Mouse (Mus musculus) liver, embryonic 14.5 days (tissue): ENCODE measurements at regions not wholly inside any gene's neighbourhood (a gene's known extent, or its start where the extent isn't known, plus 50 kb on each side); places are given as distances from the start of the nearest gene placed in this dataset.

ENCODE experiments used
- ATAC-seq: fragments of 200-750 bp; cut with Nextera tagmentation; 2 replicates; pipeline ENCODE4 v1.8.0; 2017; ENCODE audit warnings: moderate number of reproducible peaks, mild to moderate bottlenecking, moderate library complexity; ENCODE audit not compliant: insufficient read depth
- DNase-seq, 3 experiments: peaks; one replicate each; pipeline ENCODE4 v3.0.0-alpha.2; 2012 to 2013; ENCODE audit warnings: low read depth in 3 of 3, low spot score in 3 of 3
- H3K27ac ChIP-seq: fragments of 300-500 bp; sonication (generic); 2 replicates; pipeline ENCODE4 v1.5.1; 2014; ENCODE audit warnings: moderate library complexity, mild to moderate bottlenecking, control low read depth, inconsistent platforms
- H3K27me3 ChIP-seq: fragments of 300-500 bp; sonication (generic); 2 replicates; pipeline ENCODE4 v1.6.1; 2014; ENCODE audit warnings: mild to moderate bottlenecking, low read length, moderate library complexity; ENCODE audit not compliant: control insufficient read depth, insufficient read depth
- H3K36me3 ChIP-seq: fragments of 300-500 bp; sonication (generic); replicated peaks from 2 replicates; pipeline ENCODE4 v1.6.1; 2014; ENCODE audit warnings: low read depth; ENCODE audit not compliant: control insufficient read depth, insufficient read depth
- H3K4me1 ChIP-seq, 2 experiments: fragments of 200-500 bp in 1 of 2; fragments of 300-500 bp in 1 of 2; sonication (generic) in 1 of 2; replicated peaks; 2 replicates each; pipeline ENCODE4 v1.6.1; 2012 to 2014; ENCODE audit warnings: antibody characterized with exemption in 1 of 2, inconsistent platforms in 1 of 2, low read length in 1 of 2; ENCODE audit not compliant: control insufficient read depth in 2 of 2, insufficient read depth in 2 of 2
- H3K4me2 ChIP-seq: fragments of 300-500 bp; sonication (generic); 2 replicates; pipeline ENCODE4 v1.6.1; 2014; ENCODE audit warnings: low read depth, mild to moderate bottlenecking, control low read depth, moderate library complexity
- H3K4me3 ChIP-seq, 2 experiments: fragments of 200-500 bp in 1 of 2; fragments of 300-500 bp in 1 of 2; sonication (generic) in 1 of 2; 2 replicates each; pipeline ENCODE4 v1.5.1; 2012 to 2014; ENCODE audit warnings: low read depth in 2 of 2, low read length in 2 of 2, mild to moderate bottlenecking in 2 of 2, control low read depth in 1 of 2, inconsistent platforms in 1 of 2, moderate library complexity in 1 of 2; ENCODE audit not compliant: insufficient read depth in 1 of 2
- H3K9ac ChIP-seq: fragments of 300-500 bp; sonication (generic); replicated peaks from 2 replicates; pipeline ENCODE4 v1.6.1; 2014; ENCODE audit warnings: mild to moderate bottlenecking, control low read depth, moderate library complexity
- H3K9me3 ChIP-seq: fragments of 300-500 bp; sonication (generic); 2 replicates; pipeline ENCODE4 v1.6.1; 2016; ENCODE audit warnings: low read length, mixed read lengths; ENCODE audit not compliant: control insufficient read depth
- CTCF ChIP-seq: IDR thresholded peaks from 2 replicates; pipeline ENCODE4 v1.5.1; 2016; ENCODE audit warnings: antibody characterized with exemption, low read depth, control low read depth
- EP300 ChIP-seq: IDR thresholded peaks from 2 replicates; pipeline ENCODE4 v1.6.1; 2016; ENCODE audit warnings: antibody characterized with exemption, low read depth
- WGBS: fragments of 180-500 bp; shearing (Covaris S2); extraction: QIAGEN DNeasy Blood & Tissue Kit; methylation state at CpG from one replicate; pipeline ENCODE4 v1.1.7; 2014; ENCODE audit not compliant: insufficient replicate concordance; 5-methylcytosine and 5-hydroxymethylcytosine counted together

DNA sequence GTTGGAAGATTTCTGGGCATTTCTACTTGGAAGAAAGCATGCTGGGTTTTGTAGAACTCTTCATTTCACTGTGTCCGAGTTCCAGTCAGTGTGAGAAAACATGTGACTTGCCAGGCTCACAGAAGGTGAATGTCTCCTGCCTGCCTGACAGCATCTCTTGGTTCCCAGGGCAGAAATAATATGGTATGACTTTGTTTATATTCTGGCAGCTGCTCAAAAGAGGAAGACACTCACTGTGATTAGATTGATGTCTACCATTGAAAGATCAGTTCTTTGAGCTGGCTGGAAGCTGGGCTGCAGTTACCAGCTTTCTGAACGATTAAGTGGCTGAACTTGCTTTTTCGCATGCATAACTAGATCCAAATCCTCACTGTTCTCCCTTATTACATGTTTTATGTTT lies 1199.4 kb downstream of the Slc22a22 start:
- H3K4me3 ChIP-seq: no peak overlapping the region
- no peak overlapping the region for H3K9ac ChIP-seq
- H3K27ac ChIP-seq: no peak overlapping the region
- 66% methylated on average over 3 of the region's 3 CpGs for WGBS
- H3K36me3 ChIP-seq: no peaks in the 10 kb centered on the region
- ATAC-seq (no peak), DNase-seq (no peak)
- H3K27me3 ChIP-seq: no peaks in the 10 kb centered on the region
- no peaks in the 10 kb centered on the region for H3K9me3 ChIP-seq
- no peak for TF ChIP-seq CTCF
- no peak for TF ChIP-seq EP300
- H3K4me1 ChIP-seq: no peaks in the 10 kb centered on the region
- no peak overlapping the region for H3K4me2 ChIP-seq

DNA sequence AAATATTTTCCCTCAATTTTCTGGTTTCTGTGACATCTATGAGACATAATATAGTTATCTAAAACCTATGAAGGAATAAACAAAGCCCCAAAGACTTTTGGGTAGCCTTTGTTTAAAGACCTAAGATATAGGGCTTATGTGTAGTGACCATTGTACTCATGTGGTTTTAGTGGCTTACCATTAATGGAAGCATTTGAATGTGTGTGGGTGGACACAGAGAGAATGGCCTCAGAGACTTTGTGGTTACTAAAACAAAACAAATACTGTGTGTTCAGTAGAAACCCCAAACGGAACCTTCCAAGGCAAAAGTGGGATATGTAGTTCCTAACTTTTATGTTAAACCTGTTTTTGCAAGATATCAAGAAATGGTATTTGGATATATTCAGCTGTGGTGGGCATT lies 1228.7 kb downstream of the Slc22a22 start:
- Histone ChIP-seq H3K36me3 (no peaks in the 10 kb centered on the region), H3K9ac (no peak overlapping the region), H3K4me1 (no peaks in the 10 kb centered on the region), H3K4me3 (no peak overlapping the region), H3K9me3 (no peaks in the 10 kb centered on the region), H3K27me3 (no peaks in the 10 kb centered on the region), H3K27ac (no peak overlapping the region), H3K4me2 (no peak overlapping the region)
- 38% methylated on average over 1 of the region's 1 CpGs for WGBS
- DNase-seq (no peak), ATAC-seq (no peak)
- TF ChIP-seq CTCF (no peak), EP300 (no peak)

- Histone ChIP-seq H3K4me3 (no peak overlapping the region), H3K27me3 (no peaks in the 10 kb centered on the region), H3K36me3 (no peaks in the 10 kb centered on the region), H3K4me2 (no peak overlapping the region), H3K9ac (no peak overlapping the region), H3K27ac (no peak overlapping the region), H3K9me3 (no peaks in the 10 kb centered on the region), H3K4me1 (no peaks in the 10 kb centered on the region)
- 47% methylated on average over 9 of the region's 9 CpGs for WGBS
- ATAC-seq (no peak), DNase-seq (no peak)
- TF ChIP-seq CTCF (no peak), EP300 (no peak)
Observed at GRCm38 (mm10) chr15:56244004-56244735, 1233.3 kb downstream of the Slc22a22 start.

DNA sequence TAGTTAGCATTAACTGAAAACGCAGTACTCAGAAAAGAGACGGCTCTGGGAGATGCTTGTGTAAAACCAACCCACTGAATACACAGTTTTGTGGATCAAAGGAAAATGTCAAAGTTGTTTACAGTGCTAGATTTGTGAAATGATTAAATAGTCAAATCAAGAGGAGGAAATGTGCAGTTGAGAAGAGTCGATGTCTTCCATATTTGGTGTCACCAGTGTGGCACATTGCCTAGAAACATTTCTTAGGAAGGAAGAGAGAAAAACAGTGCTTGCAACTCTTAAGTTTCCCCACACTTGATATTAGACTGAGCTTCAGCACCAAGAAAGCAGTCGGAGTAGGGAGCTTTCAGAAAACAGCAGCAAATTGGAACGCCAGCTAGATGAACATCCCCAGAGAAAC lies 1274.9 kb downstream of the Slc22a22 start:
- H3K4me1 ChIP-seq: no peaks in the 10 kb centered on the region
- H3K27ac ChIP-seq: no peak overlapping the region
- no peak overlapping the region for H3K4me2 ChIP-seq
- ATAC-seq: no peak
- H3K9ac ChIP-seq: no peak overlapping the region
- 72% methylated on average over 5 of the region's 5 CpGs for WGBS
- DNase-seq: no peak
- no peaks in the 10 kb centered on the region for H3K27me3 ChIP-seq
- TF ChIP-seq EP300 (no peak), CTCF (no peak)
- no peak overlapping the region for H3K4me3 ChIP-seq
- H3K36me3 ChIP-seq: no peaks in the 10 kb centered on the region
- H3K9me3 ChIP-seq: no peaks in the 10 kb centered on the region

- no peak for ATAC-seq
- DNase-seq: no peak
- H3K27me3 ChIP-seq: no peaks in the 10 kb centered on the region
- no peak overlapping the region for H3K4me2 ChIP-seq
- no peaks in the 10 kb centered on the region for H3K9me3 ChIP-seq
- TF ChIP-seq EP300 (no peak), CTCF (no peak)
- no peak overlapping the region for H3K9ac ChIP-seq
- no peaks in the 10 kb centered on the region for H3K4me1 ChIP-seq
- H3K27ac ChIP-seq: no peak overlapping the region
- 54% methylated on average over 2 of the region's 2 CpGs for WGBS
- no peaks in the 10 kb centered on the region for H3K36me3 ChIP-seq
- H3K4me3 ChIP-seq: no peak overlapping the region
Observed at GRCm38 (mm10) chr15:56199336-56199735, 1278.1 kb downstream of the Slc22a22 start.
